Mouse (Mus musculus): ENCODE measurements around the gene Wdr13. TPM values are rescaled to one million over a fixed set of nuclear protein-coding genes. Genes with fewer than 3 reads are reported as not detected.
A peak's percentile ranks its signal among the peaks of the same experiment; 100 is the strongest.

Wdr13 gene
- polyA plus RNA-seq, 2 experiments: 4.4 to 14.5 TPM

GRCm38 (mm10) chrX:8115275-8115674 is 17.4 kb downstream of the Wdr13 start:
- Histone ChIP-seq H3K27me3 (ENCODE audit: control insufficient read depth, insufficient read depth, low read length) (no peaks in the 10 kb centered on the region), H3K9me3 (ENCODE audit: control insufficient read depth, low read length) (no peaks in the 10 kb centered on the region), H3K4me1 (replicated peaks; ENCODE audit: control insufficient read depth in 2 of 2, insufficient read depth in 2 of 2, low read length in 1 of 2) (no peaks in the 10 kb centered on the region; a peak in 1 of 4 replicates), H3K9ac (replicated peaks) (no peak overlapping the region), H3K36me3 (replicated peaks; ENCODE audit: control insufficient read depth, insufficient read depth, low read depth) (no peaks in the 10 kb centered on the region), H3K4me2 (ENCODE audit: low read depth) (no peak overlapping the region), H3K27ac (no peak overlapping the region), H3K4me3 (ENCODE audit: insufficient read depth in 1 of 2, low read depth in 2 of 2, low read length in 2 of 2) (no peak overlapping the region)
- peak; percentile 29; the same call in 1 of the 2 replicates for TF ChIP-seq CTCF (IDR thresholded peaks at IDR 0.05; ENCODE audit: low read depth)
- TF ChIP-seq EP300 (IDR thresholded peaks at IDR 0.05; ENCODE audit: low read depth): no peak
- ATAC-seq (ENCODE audit: insufficient read depth) (no peak), DNase-seq (ENCODE audit: low read depth in 3 of 3, low spot score in 3 of 3) (no peak)
- WGBS (ENCODE audit: insufficient replicate concordance): 45% methylated on average over 4 of the region's 4 CpGs

- no peak for ATAC-seq (ENCODE audit: insufficient read depth)
- no peaks in the 10 kb centered on the region for H3K27me3 ChIP-seq (ENCODE audit: control insufficient read depth, insufficient read depth, low read length)
- no peak overlapping the region for H3K27ac ChIP-seq
- no peak overlapping the region for H3K4me2 ChIP-seq (ENCODE audit: low read depth)
- H3K4me1 ChIP-seq (replicated peaks; ENCODE audit: control insufficient read depth in 2 of 2, insufficient read depth in 2 of 2, low read length in 1 of 2): peaks cover 0 to 21% of the 10 kb centered on the region in 2 experiments; a peak in 3 of 4 replicates
- H3K4me3 ChIP-seq (ENCODE audit: insufficient read depth in 1 of 2, low read depth in 2 of 2, low read length in 2 of 2): no peak overlapping the region
- no peak overlapping the region for H3K9ac ChIP-seq (replicated peaks)
- TF ChIP-seq CTCF (IDR thresholded peaks at IDR 0.05; ENCODE audit: low read depth): no peak
- TF ChIP-seq EP300 (IDR thresholded peaks at IDR 0.05; ENCODE audit: low read depth): no peak
- H3K36me3 ChIP-seq (replicated peaks; ENCODE audit: control insufficient read depth, insufficient read depth, low read depth): no peaks in the 10 kb centered on the region
- WGBS (ENCODE audit: insufficient replicate concordance): 81% methylated on average over 3 of the region's 3 CpGs
- no peaks in the 10 kb centered on the region for H3K9me3 ChIP-seq (ENCODE audit: control insufficient read depth, low read length)
- no peak for DNase-seq (ENCODE audit: low read depth in 3 of 3, low spot score in 3 of 3)
These were observed 27.7 kb downstream of the Wdr13 start for GRCm38 (mm10) chrX:8105019-8105418.

- TF ChIP-seq EP300 (IDR thresholded peaks at IDR 0.05; ENCODE audit: low read depth): peak; percentile 89
- no peak for TF ChIP-seq CTCF (IDR thresholded peaks at IDR 0.05; ENCODE audit: low read depth)
- DNase-seq (ENCODE audit: low read depth in 3 of 3, low spot score in 3 of 3): peak; percentile 67 to 79 (median 74)
These were observed 30.5 kb downstream of the Wdr13 start for GRCm38 (mm10) chrX:8102213-8102668.

GRCm38 (mm10) chrX:8101017-8101416 is 31.7 kb downstream of the Wdr13 start:
- no peak for ATAC-seq (ENCODE audit: insufficient read depth)
- 36% methylated on average over 3 of the region's 3 CpGs for WGBS (ENCODE audit: insufficient replicate concordance)

More at GRCm38 (mm10) chrX:8102213-8102668, 30.5 kb downstream of the Wdr13 start:
- no peaks in the 10 kb centered on the region for H3K9me3 ChIP-seq (ENCODE audit: control insufficient read depth, low read length)
- H3K4me3 ChIP-seq (ENCODE audit: insufficient read depth in 1 of 2, low read depth in 2 of 2, low read length in 2 of 2): no peak overlapping the region
- H3K27me3 ChIP-seq (ENCODE audit: control insufficient read depth, insufficient read depth, low read length): no peaks in the 10 kb centered on the region
- WGBS (ENCODE audit: insufficient replicate concordance): 20% methylated on average over 7 of the region's 7 CpGs
- H3K9ac ChIP-seq (replicated peaks): no peak overlapping the region; the same call in 1 of the 2 replicates
- H3K4me1 ChIP-seq (replicated peaks; ENCODE audit: control insufficient read depth in 2 of 2, insufficient read depth in 2 of 2, low read length in 1 of 2): peaks cover 0 to 27% of the 10 kb centered on the region in 2 experiments; a peak in 3 of 4 replicates
- H3K27ac ChIP-seq: peak overlapping the region; percentile 65
- no peaks in the 10 kb centered on the region for H3K36me3 ChIP-seq (replicated peaks; ENCODE audit: control insufficient read depth, insufficient read depth, low read depth)
- H3K4me2 ChIP-seq (ENCODE audit: low read depth): peak overlapping the region; percentile 51
- peak; percentile 90 for ATAC-seq (ENCODE audit: insufficient read depth)

GRCm38 (mm10) chrX:8099435-8099834 is 33.3 kb downstream of the Wdr13 start:
- Histone ChIP-seq H3K9ac (replicated peaks) (no peak overlapping the region), H3K9me3 (ENCODE audit: control insufficient read depth, low read length) (no peaks in the 10 kb centered on the region), H3K4me3 (ENCODE audit: insufficient read depth in 1 of 2, low read depth in 2 of 2, low read length in 2 of 2) (no peak overlapping the region), H3K27me3 (ENCODE audit: control insufficient read depth, insufficient read depth, low read length) (no peaks in the 10 kb centered on the region), H3K4me1 (replicated peaks; ENCODE audit: control insufficient read depth in 2 of 2, insufficient read depth in 2 of 2, low read length in 1 of 2) (peaks cover 0 to 29% of the 10 kb centered on the region in 2 experiments; a peak in 3 of 4 replicates), H3K36me3 (replicated peaks; ENCODE audit: control insufficient read depth, insufficient read depth, low read depth) (no peaks in the 10 kb centered on the region), H3K27ac (no peak overlapping the region), H3K4me2 (ENCODE audit: low read depth) (no peak overlapping the region)
- TF ChIP-seq CTCF (IDR thresholded peaks at IDR 0.05; ENCODE audit: low read depth): no peak
- TF ChIP-seq EP300 (IDR thresholded peaks at IDR 0.05; ENCODE audit: low read depth): no peak
- WGBS (ENCODE audit: insufficient replicate concordance): 21% methylated on average over 4 of the region's 4 CpGs
- DNase-seq (ENCODE audit: low read depth in 3 of 3, low spot score in 3 of 3) (no peak), ATAC-seq (ENCODE audit: insufficient read depth) (no peak)

More at GRCm38 (mm10) chrX:8101017-8101416, 31.7 kb downstream of the Wdr13 start:
- no peak for DNase-seq (ENCODE audit: low read depth in 3 of 3, low spot score in 3 of 3)
- no peak overlapping the region for H3K4me2 ChIP-seq (ENCODE audit: low read depth)
- peak; percentile 39 for TF ChIP-seq CTCF (IDR thresholded peaks at IDR 0.05; ENCODE audit: low read depth)
- no peak for TF ChIP-seq EP300 (IDR thresholded peaks at IDR 0.05; ENCODE audit: low read depth)
- no peaks in the 10 kb centered on the region for H3K27me3 ChIP-seq (ENCODE audit: control insufficient read depth, insufficient read depth, low read length)
- no peak overlapping the region for H3K4me3 ChIP-seq (ENCODE audit: insufficient read depth in 1 of 2, low read depth in 2 of 2, low read length in 2 of 2)
- peaks cover 0 to 28% of the 10 kb centered on the region in 2 experiments; a peak in 3 of 4 replicates for H3K4me1 ChIP-seq (replicated peaks; ENCODE audit: control insufficient read depth in 2 of 2, insufficient read depth in 2 of 2, low read length in 1 of 2)
- no peak overlapping the region for H3K9ac ChIP-seq (replicated peaks)
- no peaks in the 10 kb centered on the region for H3K36me3 ChIP-seq (replicated peaks; ENCODE audit: control insufficient read depth, insufficient read depth, low read depth)
- H3K27ac ChIP-seq: no peak overlapping the region
- H3K9me3 ChIP-seq (ENCODE audit: control insufficient read depth, low read length): no peaks in the 10 kb centered on the region

All from liver, embryonic 14.5 days (tissue).